ENCODE assay signal across 8 mouse cellular contexts in the genomic region with DNA sequence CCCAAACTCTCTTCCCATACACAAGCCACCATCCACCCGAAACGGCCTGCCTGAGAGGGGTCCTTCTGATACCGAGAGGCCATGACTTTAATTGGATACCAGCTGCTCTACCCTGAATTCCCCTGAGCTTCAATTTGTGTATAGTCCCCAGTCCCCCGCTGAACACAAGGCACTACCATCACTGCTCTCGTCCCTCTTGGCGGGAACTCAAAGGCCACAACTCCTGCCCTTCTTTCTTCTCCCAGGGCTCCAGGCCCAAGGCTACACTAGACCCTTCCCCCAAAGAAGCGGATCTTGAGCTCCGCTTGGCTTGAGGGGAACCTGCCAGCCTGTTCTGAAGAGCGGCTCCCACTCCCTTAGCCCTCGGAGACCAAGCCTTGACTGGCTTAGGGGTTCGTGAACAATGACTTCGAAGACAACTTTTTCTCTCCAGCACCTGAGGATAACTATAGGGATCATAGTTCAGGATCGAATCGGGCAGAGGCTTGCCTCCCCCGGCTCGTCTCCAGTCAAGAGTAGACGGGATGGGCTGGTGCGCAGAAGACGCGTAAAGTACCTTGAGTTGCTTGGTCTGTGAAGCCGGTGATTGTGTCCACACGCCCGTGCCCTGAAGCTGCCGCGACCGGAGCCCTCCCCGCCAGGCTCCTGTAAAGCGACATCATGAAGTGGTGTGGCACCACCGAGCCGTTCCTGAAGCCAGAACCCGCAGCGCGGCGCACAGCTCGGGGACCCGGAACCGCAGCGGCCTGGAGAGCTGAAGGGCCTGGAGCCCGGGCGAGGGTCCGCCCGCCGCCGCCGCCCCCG. TPM values are rescaled to one million over a fixed set of nuclear protein-coding genes. Genes with fewer than 3 reads are reported as not detected.
DNase-seq lines count a peak whose midpoint lies in the region; ATAC-seq and TF ChIP-seq lines count a peak whose summit lies in the region.

No protein-coding gene starts in this region.

- no peaks in the 10 kb centered on the region for H3K4me1 ChIP-seq in embryonic fibroblast, embryonic 13.5 days (ENCODE audit: control insufficient read depth, insufficient read depth, low read length)
- H3K4me1 ChIP-seq in limb, embryonic 10.5 days = peaks cover 44% of the 10 kb centered on the region
- peaks cover 11% of the 10 kb centered on the region; the same call in 1 of the 2 replicates for H3K4me1 ChIP-seq in neural tube, embryonic 14.5 days (ENCODE audit: control insufficient read depth, insufficient read depth, low read length)

- 0 out of 2 replicates have a peak overlapping the region, but pooled peaks have one; percentile 28 for H3K9ac ChIP-seq in neural tube, embryonic 14.5 days (replicated peaks; ENCODE audit: low read depth, low read length)

- no peak for TF ChIP-seq POLR2A in embryonic fibroblast, embryonic 13.5 days (IDR thresholded peaks at IDR 0.05; ENCODE audit: low read depth, low read length)

- H3K4me2 ChIP-seq in neural tube, embryonic 14.5 days (ENCODE audit: low read depth, low read length) = peak overlapping the region; percentile 59

- peak; percentile 30 to 35 for DNase-seq in kidney, postnatal 4 days
- DNase-seq in kidney, postnatal 25 days = no peak
- DNase-seq in limb, embryonic 10.5 days (ENCODE audit: low spot score) = peak; percentile 70
- no peak for DNase-seq in testis, postnatal 10 days (ENCODE audit: low spot score)
- DNase-seq in left cerebral cortex, adult 18-20 months (ENCODE audit: low spot score in 2 of 2) = no peak

- H3K27ac ChIP-seq in embryonic fibroblast, embryonic 13.5 days (ENCODE audit: insufficient read depth, low read length) = no peak overlapping the region
- H3K27ac ChIP-seq in limb, embryonic 10.5 days = peak overlapping the region; percentile 66
- H3K27ac ChIP-seq in neural tube, embryonic 14.5 days (ENCODE audit: low read depth, low read length) = no peak overlapping the region

- TF ChIP-seq CTCF in embryonic fibroblast, embryonic 13.5 days (IDR thresholded peaks at IDR 0.05; ENCODE audit: borderline replicate concordance, insufficient read depth, low read length) = no peak

- H3K4me3 ChIP-seq in embryonic fibroblast, embryonic 13.5 days (ENCODE audit: insufficient read depth, low read length) = peak overlapping the region; percentile 5
- H3K4me3 ChIP-seq in limb, embryonic 10.5 days = peak overlapping the region; percentile 54
- H3K4me3 ChIP-seq in neural tube, embryonic 14.5 days (ENCODE audit: low read depth, low read length) = peak overlapping the region; percentile 31

- no peaks in the 10 kb centered on the region for H3K36me3 ChIP-seq in limb, embryonic 10.5 days
- H3K36me3 ChIP-seq in neural tube, embryonic 14.5 days (ENCODE audit: control insufficient read depth, insufficient read depth, low read length) = no peaks in the 10 kb centered on the region

- peaks cover 100% of the 10 kb centered on the region for H3K27me3 ChIP-seq in limb, embryonic 10.5 days (ENCODE audit: low read depth, poor library complexity, severe bottlenecking)
- H3K27me3 ChIP-seq in neural tube, embryonic 14.5 days (ENCODE audit: control insufficient read depth, insufficient read depth, low read length) = peaks cover 64% of the 10 kb centered on the region

- WGBS in limb, embryonic 10.5 days = 3% methylated on average over 46 of the region's 46 CpGs
- WGBS in neural tube, embryonic 14.5 days = 2% methylated on average over 45 of the region's 46 CpGs

- no peaks in the 10 kb centered on the region for H3K9me3 ChIP-seq in limb, embryonic 10.5 days (replicated peaks)
- H3K9me3 ChIP-seq in neural tube, embryonic 14.5 days (ENCODE audit: control insufficient read depth, low read length) = no peaks in the 10 kb centered on the region

- ATAC-seq in neural tube, embryonic 14.5 days (ENCODE audit: low read depth) = 0 out of 2 replicates have a peak, but pooled peaks have one; percentile 6
- ATAC-seq in erythroblast, adult 5-6 weeks (replicated peaks; ENCODE audit: low FRiP score, poor library complexity, severe bottlenecking) = no peak

RNA-seq across cellular contexts. Expression of a gene that starts 0.5 kb away (rescaled TPM):
- polyA plus RNA-seq in embryonic fibroblast, embryonic 13.5 days (2011; ENCODE audit: insufficient read length, low read depth, missing spikeins) = 0.70 and 1.4 TPM in 2 replicates
- polyA plus RNA-seq in limb, embryonic 10.5 days (2016; fragmentation: Nextera tagmentation; extraction: Ambion mirVana) = 0.13 and 0.14 TPM in 2 replicates
- 0.43 TPM in 1 of 2 replicates, not detected in the other for polyA plus RNA-seq in neural tube, embryonic 14.5 days (2014; fragmentation: Nextera tagmentation; extraction: Ambion mirVana)
- not detected in 2 replicates for total RNA-seq in erythroblast, adult 5-6 weeks (2015; ENCODE audit: low replicate concordance)
- not detected in 2 replicates for total RNA-seq in erythroblast, adult 5-6 weeks (2017; ENCODE audit: low replicate concordance)
- under 1 TPM; 0.47 to 0.93 TPM for total RNA-seq in left cerebral cortex, adult 18-20 months (2021)

RNA-seq across cellular contexts. Expression of a gene that starts 12.0 kb away (rescaled TPM):
- 20.5 and 22.9 TPM in 2 replicates for polyA plus RNA-seq in embryonic fibroblast, embryonic 13.5 days (2011; ENCODE audit: insufficient read length, low read depth, missing spikeins)
- 18.4 and 19.5 TPM in 2 replicates for polyA plus RNA-seq in limb, embryonic 10.5 days (2016; fragmentation: Nextera tagmentation; extraction: Ambion mirVana)
- 6.0 and 6.2 TPM in 2 replicates for polyA plus RNA-seq in neural tube, embryonic 14.5 days (2014; fragmentation: Nextera tagmentation; extraction: Ambion mirVana)
- 1.5 TPM in 1 of 2 replicates, not detected in the other for total RNA-seq in erythroblast, adult 5-6 weeks (2015; ENCODE audit: low replicate concordance)
- total RNA-seq in erythroblast, adult 5-6 weeks (2017; ENCODE audit: low replicate concordance) = 1.1 and 1.8 TPM in 2 replicates
- total RNA-seq in left cerebral cortex, adult 18-20 months (2021) = 10 to 100 TPM; 10.9 to 14.6 TPM

Comparison
In these comparisons a context has a peak if more than half of its experiments do, and no peak if none do; other contexts are left out.
1. DNase-seq: peak in kidney, postnatal 4 days (2 of 2) and limb, embryonic 10.5 days (single experiment); none in kidney, postnatal 25 days (0 of 2), testis, postnatal 10 days (single experiment) and left cerebral cortex, adult 18-20 months (0 of 2).
2. Peak in every context shown above with its lines, with median percentiles within 50 percentile points of each other: H3K4me3 ChIP-seq.